Mouse (Mus musculus) neutrophil, adult 59 days (primary cell): ENCODE data around the gene Gm17949. TPM values are rescaled to one million over a fixed set of nuclear protein-coding genes. Genes with fewer than 3 reads are reported as not detected.

Experiments used
- total RNA-seq, 2 experiments: library from RNA; stranded (reverse); gene quantifications; 1 replicate in 1 of 2; 2 replicates in 1 of 2; pipeline ENCODE4 v1.2.4; 2023

The Gm17949 gene
- total RNA-seq: under 1 TPM; 0.31 to 0.33 TPM

DNA sequence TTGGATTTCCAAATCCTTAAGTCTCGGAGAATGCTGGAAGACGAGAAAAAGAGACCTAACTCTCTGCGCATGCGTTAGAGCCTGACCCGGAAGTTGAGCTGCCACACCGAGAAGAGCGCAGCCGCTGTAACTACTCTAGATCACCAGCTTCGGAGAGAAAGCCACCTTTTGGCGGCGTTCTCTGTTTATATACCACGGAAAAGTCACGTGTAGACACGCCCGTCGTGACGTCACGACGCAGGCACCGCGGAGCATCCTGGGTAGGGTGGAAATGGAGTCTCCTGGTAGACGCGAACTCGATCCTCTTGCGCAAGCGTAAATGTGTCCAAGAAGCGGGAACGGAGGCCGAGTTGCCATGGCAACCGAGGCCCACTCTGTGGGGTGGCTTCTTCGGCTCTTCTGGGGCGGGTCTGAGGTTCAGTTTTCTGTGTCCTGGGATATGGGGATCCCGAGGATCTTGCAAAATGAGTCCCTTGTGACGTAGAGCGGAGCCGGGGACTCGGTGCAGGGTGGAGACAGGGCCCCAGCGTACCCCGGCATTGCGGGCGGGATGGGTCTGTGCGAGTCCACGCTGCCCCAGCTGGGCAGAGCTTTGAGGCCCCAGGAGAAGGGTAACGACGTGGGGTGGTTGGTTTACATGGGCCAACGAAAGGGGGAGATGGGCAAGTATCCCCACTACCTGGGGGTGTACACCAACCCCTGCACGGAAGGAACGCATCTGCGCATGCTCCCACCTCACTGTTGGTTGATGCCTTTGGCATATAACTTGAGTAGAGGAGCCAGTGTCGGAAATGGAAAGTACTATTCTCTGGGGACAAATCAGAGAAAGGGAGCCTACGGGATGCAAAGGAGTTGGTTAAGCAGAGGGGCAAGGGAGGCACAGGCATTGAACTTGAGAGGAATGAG is at the start of gene Gm17949, which contains the start of gene Gtf2f1:
Gene Gm17949, plus strand, starts transcription at position 234 of the 906 bp plus-strand sequence.
Gene Gtf2f1, minus strand, starts transcription at position 53 of the 906 bp plus-strand sequence.

DNA sequence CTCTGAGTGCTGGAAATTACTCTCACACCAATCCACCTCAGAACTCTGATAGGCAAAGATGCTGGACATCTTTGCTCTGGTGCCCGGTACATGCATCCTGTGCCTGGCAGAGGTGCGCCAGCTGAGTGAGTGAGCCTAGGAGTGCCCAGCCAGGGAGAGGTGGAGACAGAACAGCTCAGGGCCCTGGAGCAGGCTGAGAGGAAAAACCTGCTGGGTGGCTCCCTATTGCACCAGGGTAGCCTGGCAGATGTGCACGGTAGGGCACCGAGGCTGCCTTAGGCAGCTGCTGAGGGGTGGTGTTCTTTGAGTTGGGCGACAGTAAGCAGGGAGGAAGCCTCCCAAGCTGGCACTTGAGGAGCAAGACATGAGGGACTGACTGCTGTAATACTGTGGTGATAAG is 29.3 kb upstream of the Gm17949 start, which contains the start of gene Acer1:
Gene Acer1, minus strand, starts transcription at position 114 of the 400 bp plus-strand sequence.

GRCm38 (mm10) chr17:56990115-56990746 is 21.0 kb upstream of the Gm17949 start, which contains the start of gene Clpp:
TSS of gene Clpp (plus strand) at chr17:56990305.

DNA sequence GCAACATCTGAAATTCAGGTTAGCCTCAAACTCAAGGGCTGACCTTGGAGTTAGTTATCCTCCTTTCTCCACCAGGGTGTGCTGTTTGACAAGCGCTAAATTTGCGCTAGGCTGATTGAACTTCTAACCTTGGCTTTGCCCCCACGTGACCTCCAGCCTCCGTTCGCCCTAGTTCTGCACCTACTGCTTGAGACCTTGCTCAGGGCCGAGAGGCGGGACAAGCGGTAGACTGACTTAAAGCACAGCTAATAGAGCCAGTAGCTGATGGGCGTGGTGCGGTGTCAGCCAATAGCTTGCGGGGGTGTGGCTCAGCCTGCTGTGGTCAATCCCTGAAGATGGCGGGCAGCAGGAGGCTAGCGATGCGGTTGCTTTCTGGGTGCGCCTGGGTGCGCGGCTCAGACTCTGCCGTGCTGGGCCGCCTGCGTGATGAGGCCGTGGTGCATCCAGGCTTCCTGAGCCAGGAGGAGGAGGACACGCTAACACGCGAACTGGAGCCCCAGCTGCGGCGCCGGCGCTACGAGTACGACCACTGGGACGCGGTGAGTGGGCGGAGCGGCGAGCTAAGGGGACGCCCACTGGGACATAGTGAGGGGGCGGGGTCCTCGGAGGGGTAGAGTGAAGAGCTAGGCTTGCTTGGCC is 14.1 kb upstream of the Gm17949 start, which contains the start of gene Alkbh7:
Gene Alkbh7, plus strand, starts transcription at position 311 of the 639 bp plus-strand sequence.

GRCm38 (mm10) chr17:56999968-57000609 is 11.2 kb upstream of the Gm17949 start, which contains the start of gene Pspn:
TSS of gene Pspn (minus strand) at chr17:57000018.

GRCm38 (mm10) chr17:57030931-57031660 is 19.8 kb downstream of the Gm17949 start, which contains the start of gene Khsrp:
TSS of gene Khsrp (minus strand) at chr17:57031522.

GRCm38 (mm10) chr17:57041554-57041953 is 30.3 kb downstream of the Gm17949 start, which contains the start of gene Slc25a41:
TSS of gene Slc25a41 (minus strand) at chr17:57041654.

GRCm38 (mm10) chr17:57058891-57059485 is 47.7 kb downstream of the Gm17949 start, which contains the start of gene Crb3:
TSS of gene Crb3 (plus strand) at chr17:57059105.

GRCm38 (mm10) chr17:57059486-57059977 is 48.3 kb downstream of the Gm17949 start, which contains the start of gene Slc25a23:
TSS of gene Slc25a23 (minus strand) at chr17:57059863.

Other genes starting within 250 kb of the Gm17949 start
- 10 to 100 TPM; 18.1 to 24.0 TPM for gene Dus3l, start 246.7 kb upstream of the Gm17949 start, total RNA-seq
- under 1 TPM in 1 of 2 experiments, not detected in 1; 0.78 TPM for gene Prr22, start 241.2 kb upstream of the Gm17949 start, total RNA-seq
- gene Rfx2, start 180.5 kb upstream of the Gm17949 start, total RNA-seq: 1 to 10 TPM; 6.2 to 7.4 TPM
- gene Acsbg2, start 137.0 kb upstream of the Gm17949 start, total RNA-seq: not detected
- under 1 TPM in 1 of 2 experiments, not detected in 1; 0.13 TPM for gene 1700061G19Rik, start 136.0 kb upstream of the Gm17949 start, total RNA-seq
- gene Mllt1, start 76.1 kb upstream of the Gm17949 start, total RNA-seq: 10 to 100 TPM; 17.7 to 18.9 TPM
- gene Acer1, start 29.3 kb upstream of the Gm17949 start, total RNA-seq: not detected
- gene Clpp, start 21.2 kb upstream of the Gm17949 start, total RNA-seq: 10 to 100 TPM in 1 of 2 experiments, 1 to 10 TPM in 1; 9.5 to 11.6 TPM
- 10 to 100 TPM in 1 of 2 experiments, 1 to 10 TPM in 1; 5.6 to 10.1 TPM for gene Alkbh7, start 14.1 kb upstream of the Gm17949 start, total RNA-seq
- 1 to 10 TPM in 1 of 2 experiments, not detected in 1; 2.3 TPM for gene Pspn, start 11.5 kb upstream of the Gm17949 start, total RNA-seq
- gene Gtf2f1, start 181 bp upstream of the Gm17949 start, total RNA-seq: 10 to 100 TPM; 48.4 to 52.2 TPM
- gene Khsrp, start 20.1 kb downstream of the Gm17949 start, total RNA-seq: 10 to 100 TPM; 95.8 to 99.2 TPM
- not detected for gene Slc25a41, start 30.2 kb downstream of the Gm17949 start, total RNA-seq
- under 1 TPM in 1 of 2 experiments, not detected in 1; 0.64 TPM for gene Crb3, start 47.6 kb downstream of the Gm17949 start, total RNA-seq
- gene Slc25a23, start 48.4 kb downstream of the Gm17949 start, total RNA-seq: 1 to 10 TPM; 2.1 to 3.4 TPM
- 100 to 1,000 TPM; 190 to 192 TPM for gene Dennd1c, start 67.0 kb downstream of the Gm17949 start, total RNA-seq
- under 1 TPM in 1 of 2 experiments, not detected in 1; 0.16 TPM for gene Tubb4a, start 76.3 kb downstream of the Gm17949 start, total RNA-seq
- gene Tnfsf9, start 93.9 kb downstream of the Gm17949 start, total RNA-seq: 1 to 10 TPM; 2.6 to 3.0 TPM
- not detected for gene Cd70, start 138.3 kb downstream of the Gm17949 start, total RNA-seq
- 10 to 100 TPM; 33.6 to 34.9 TPM for gene Tnfsf14, start 182.7 kb downstream of the Gm17949 start, total RNA-seq
- 100 to 1,000 TPM; 489 to 508 TPM for gene C3, start 216.7 kb downstream of the Gm17949 start, total RNA-seq
- 10 to 100 TPM; 52.0 to 56.1 TPM for gene Gpr108, start 237.0 kb downstream of the Gm17949 start, total RNA-seq
- gene Trip10, start 238.0 kb downstream of the Gm17949 start, total RNA-seq: 1 to 10 TPM; 3.7 to 5.0 TPM